ENCODE assay signal across 17 mouse cellular contexts in genomic region chr7:112472708-112473281, GRCm38 (mm10). TPM values are rescaled to one million over a fixed set of nuclear protein-coding genes. Genes with fewer than 3 reads are reported as not detected.
DNase-seq lines count a peak whose midpoint lies in the region; ATAC-seq and TF ChIP-seq lines count a peak whose summit lies in the region.
"Had no signal": no experiment of that assay in that cellular context is flagged by ENCODE, and none has a peak within 500 bp of the region (broad histone marks: within the 10 kb centered on the region; RNA-seq: fewer than 3 reads in every experiment).

No protein-coding gene starts in this region.

- DNase-seq in kidney, postnatal 36 days, result no peak
- no peak for DNase-seq in cerebellum, adult 9-10 months
- DNase-seq: cerebellum, adult 18-20 months; kidney, adult 8-10 months; layer of hippocampus, adult 9-11 months; lung, adult 18-20 months; thymus, adult 2 months had no signal

- TF ChIP-seq CTCF in embryonic fibroblast, embryonic 13.5 days (IDR thresholded peaks at IDR 0.05; ENCODE audit: borderline replicate concordance, insufficient read depth, low read length), result no peak

- no peaks in the 10 kb centered on the region for H3K9me3 ChIP-seq in kidney, embryonic 14.5 days (ENCODE audit: control insufficient read depth, low read length)
- H3K9me3 ChIP-seq in embryonic facial prominence, embryonic 12.5 days, result no peaks in the 10 kb centered on the region
- no peaks in the 10 kb centered on the region for H3K9me3 ChIP-seq in stomach, embryonic 14.5 days (ENCODE audit: control insufficient read depth, low read depth, low read length)
- H3K9me3 ChIP-seq: forebrain, embryonic 13.5 days had no signal

- no peak for ATAC-seq in kidney, embryonic 14.5 days (ENCODE audit: low FRiP score, low TSS enrichment)
- no peak for ATAC-seq in embryonic facial prominence, embryonic 12.5 days (ENCODE audit: insufficient number of reproducible peaks, insufficient read depth, low FRiP score, low TSS enrichment)
- no peak for ATAC-seq in stomach, embryonic 14.5 days (ENCODE audit: insufficient number of reproducible peaks, insufficient read depth, low FRiP score, low read depth)
- no peak for ATAC-seq in monocyte, adult 5-6 weeks (replicated peaks; ENCODE audit: insufficient number of reproducible peaks, low FRiP score, low TSS enrichment, poor library complexity, severe bottlenecking)
- ATAC-seq: forebrain, embryonic 13.5 days; Patski had no signal

- H3K27me3 ChIP-seq in kidney, embryonic 14.5 days (ENCODE audit: control insufficient read depth, insufficient read depth, low read length), result no peaks in the 10 kb centered on the region
- no peaks in the 10 kb centered on the region for H3K27me3 ChIP-seq in embryonic facial prominence, embryonic 12.5 days
- no peaks in the 10 kb centered on the region for H3K27me3 ChIP-seq in stomach, embryonic 14.5 days (ENCODE audit: control insufficient read depth, insufficient read depth, low read length)
- H3K27me3 ChIP-seq: CH12.LX, Patski had no signal

- H3K27ac ChIP-seq in kidney, embryonic 14.5 days (ENCODE audit: low read depth, low read length), result peak overlapping the region; percentile 7; the same call in 1 of the 2 replicates
- peak overlapping the region; percentile 63 for H3K27ac ChIP-seq in embryonic facial prominence, embryonic 12.5 days
- peak overlapping the region; percentile 80 for H3K27ac ChIP-seq in embryonic fibroblast, embryonic 13.5 days (ENCODE audit: insufficient read depth, low read length)
- H3K27ac ChIP-seq in stomach, embryonic 14.5 days (ENCODE audit: low read length), result peak overlapping the region; percentile 48; the same call in 1 of the 2 replicates
- H3K27ac ChIP-seq: forebrain, embryonic 13.5 days had no signal

- H3K4me3 ChIP-seq in kidney, embryonic 14.5 days (ENCODE audit: low read length), result no peak overlapping the region
- no peak overlapping the region for H3K4me3 ChIP-seq in embryonic facial prominence, embryonic 12.5 days
- no peak overlapping the region for H3K4me3 ChIP-seq in embryonic fibroblast, embryonic 13.5 days (ENCODE audit: insufficient read depth, low read length)
- H3K4me3 ChIP-seq in stomach, embryonic 14.5 days (ENCODE audit: low read depth, low read length), result no peak overlapping the region
- H3K4me3 ChIP-seq: forebrain, embryonic 13.5 days; myocyte had no signal

- H3K36me3 ChIP-seq in kidney, embryonic 14.5 days (ENCODE audit: control insufficient read depth, insufficient read depth, low read length), result no peaks in the 10 kb centered on the region
- H3K36me3 ChIP-seq in embryonic facial prominence, embryonic 12.5 days, result no peaks in the 10 kb centered on the region
- H3K36me3 ChIP-seq in stomach, embryonic 14.5 days (ENCODE audit: control insufficient read depth, insufficient read depth, low read length), result no peaks in the 10 kb centered on the region

- H3K4me1 ChIP-seq in kidney, embryonic 14.5 days (ENCODE audit: control insufficient read depth, insufficient read depth, low read length), result peaks cover 19% of the 10 kb centered on the region
- peaks cover 48% of the 10 kb centered on the region for H3K4me1 ChIP-seq in embryonic facial prominence, embryonic 12.5 days
- H3K4me1 ChIP-seq in embryonic fibroblast, embryonic 13.5 days (ENCODE audit: control insufficient read depth, insufficient read depth, low read length), result peaks cover 31% of the 10 kb centered on the region
- peaks cover 37% of the 10 kb centered on the region for H3K4me1 ChIP-seq in stomach, embryonic 14.5 days (ENCODE audit: control insufficient read depth, insufficient read depth, low read length)

- no peak overlapping the region for H3K9ac ChIP-seq in kidney, embryonic 14.5 days (ENCODE audit: low read depth, low read length)
- no peak overlapping the region for H3K9ac ChIP-seq in embryonic facial prominence, embryonic 12.5 days
- no peak overlapping the region for H3K9ac ChIP-seq in stomach, embryonic 14.5 days (replicated peaks; ENCODE audit: low read depth, low read length)
- H3K9ac ChIP-seq: forebrain, embryonic 13.5 days had no signal

- WGBS in kidney, embryonic 14.5 days, result 62% methylated on average over 9 of the region's 9 CpGs
- WGBS in embryonic facial prominence, embryonic 12.5 days, result 38% methylated on average over 9 of the region's 9 CpGs
- 53% methylated on average over 9 of the region's 9 CpGs for WGBS in stomach, embryonic 14.5 days

- TF ChIP-seq POLR2A in embryonic fibroblast, embryonic 13.5 days (IDR thresholded peaks at IDR 0.05; ENCODE audit: low read depth, low read length), result no peak

- H3K4me2 ChIP-seq in kidney, embryonic 14.5 days (replicated peaks; ENCODE audit: low read depth, low read length), result no peak overlapping the region
- no peak overlapping the region; the same call in 1 of the 2 replicates for H3K4me2 ChIP-seq in embryonic facial prominence, embryonic 12.5 days (replicated peaks)
- H3K4me2 ChIP-seq in stomach, embryonic 14.5 days (replicated peaks; ENCODE audit: low read depth, low read length), result no peak overlapping the region
- H3K4me2 ChIP-seq: forebrain, embryonic 13.5 days had no signal

RNA-seq across cellular contexts. Expression of gene Parva, which starts 45.5 kb away (rescaled TPM):
- 53.4 and 92.8 TPM in 2 replicates for polyA plus RNA-seq in kidney, embryonic 14.5 days (2014; fragmentation: Nextera tagmentation; extraction: Ambion mirVana)
- 98.4 and 112 TPM in 2 replicates for polyA plus RNA-seq in embryonic facial prominence, embryonic 12.5 days (2016; fragmentation: Nextera tagmentation; extraction: Ambion mirVana)
- 230 and 242 TPM in 2 replicates for polyA plus RNA-seq in embryonic fibroblast, embryonic 13.5 days (2011; ENCODE audit: insufficient read length, low read depth, missing spikeins)
- 128 and 135 TPM in 2 replicates for polyA plus RNA-seq in stomach, embryonic 14.5 days (2014; fragmentation: Nextera tagmentation; extraction: Ambion mirVana)
- not detected in 3 replicates for total RNA-seq in monocyte, adult 5-6 weeks (2017)
- total RNA-seq: hematopoietic stem cell, adult 5-6 weeks had no signal

Comparison
In these comparisons a context has a peak if more than half of its experiments do, and no peak if none do; other contexts are left out.
1. H3K27ac ChIP-seq: peak in every context shown above with its lines; median percentile 80 in embryonic fibroblast, embryonic 13.5 days; 63 in embryonic facial prominence, embryonic 12.5 days; 48 in stomach, embryonic 14.5 days; 7 in kidney, embryonic 14.5 days.